Mouse (Mus musculus) C2C12 (cell line): ENCODE measurements around the gene Vwa3b.

ENCODE experiments used
- CEBPB ChIP-seq: IDR thresholded peaks from one replicate; pipeline ENCODE4 v1.6.1; 2011; ENCODE audit warnings: low read depth, mild to moderate bottlenecking, control low read depth, moderate library complexity
- CTCF ChIP-seq: IDR thresholded peaks from one replicate; pipeline ENCODE4 v1.5.1; 2011; ENCODE audit not compliant: control insufficient read depth, insufficient read depth, insufficient read length
- FOSL1 ChIP-seq: IDR thresholded peaks from one replicate; pipeline ENCODE4 v1.8.0; 2011; ENCODE audit warnings: mild to moderate bottlenecking, low read length; ENCODE audit not compliant: poor library complexity, insufficient read depth, severe bottlenecking
- MAX ChIP-seq: IDR thresholded peaks from one replicate; pipeline ENCODE4 v1.6.1; 2011; ENCODE audit warnings: mild to moderate bottlenecking, control low read depth
- MYOD1 ChIP-seq: IDR thresholded peaks from one replicate; pipeline ENCODE4 v1.6.1; 2011; ENCODE audit warnings: low read depth; ENCODE audit not compliant: control insufficient read depth, insufficient read length
- MYOG ChIP-seq: IDR thresholded peaks from one replicate; pipeline ENCODE4 v1.6.1; 2011; ENCODE audit not compliant: control insufficient read depth, insufficient read length; ENCODE audit errors: extremely low read depth
- USF1 ChIP-seq: IDR thresholded peaks from one replicate; pipeline ENCODE4 v1.6.1; 2011; ENCODE audit warnings: low read depth, mild to moderate bottlenecking, control low read depth, moderate library complexity

DNA sequence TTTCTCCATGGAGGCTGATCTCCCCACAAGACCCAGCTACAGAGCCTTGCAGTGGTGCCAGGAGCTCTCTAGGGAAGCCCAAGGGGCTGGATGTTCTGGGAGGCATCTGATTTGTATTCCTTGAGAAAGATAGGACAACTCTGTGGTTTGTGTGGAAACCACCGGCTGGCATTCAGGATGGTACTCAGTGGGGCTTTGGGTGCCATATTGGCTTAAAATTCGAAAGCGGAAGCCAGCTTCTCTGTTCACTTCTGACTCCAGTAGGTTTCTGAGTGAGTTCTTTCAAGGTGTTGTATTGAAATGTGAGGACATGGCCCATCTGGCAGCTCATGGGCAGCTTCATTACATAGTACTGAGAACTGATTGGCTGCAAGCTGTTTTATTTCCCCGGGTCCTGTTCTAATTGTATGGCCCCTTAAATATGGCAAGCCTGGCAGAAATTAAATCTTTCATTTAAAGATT lies 71.7 kb downstream of the Vwa3b start:
- TF ChIP-seq CTCF (no peak), MYOD1 (no peak), CEBPB (no peak), MAX (no peak), MYOG (no peak), USF1 (no peak), FOSL1 (no peak)
